Mouse (Mus musculus) liver (tissue): ENCODE measurements at regions not wholly inside any gene's neighbourhood (a gene's known extent, or its start where the extent isn't known, plus 50 kb on each side); places are given as distances from the start of the nearest gene placed in this dataset.

ENCODE experiments used
- DNase-seq: peaks from one replicate; pipeline ENCODE4 v3.0.0-alpha.2; 2020; ENCODE audit warnings: mixed read lengths

DNA sequence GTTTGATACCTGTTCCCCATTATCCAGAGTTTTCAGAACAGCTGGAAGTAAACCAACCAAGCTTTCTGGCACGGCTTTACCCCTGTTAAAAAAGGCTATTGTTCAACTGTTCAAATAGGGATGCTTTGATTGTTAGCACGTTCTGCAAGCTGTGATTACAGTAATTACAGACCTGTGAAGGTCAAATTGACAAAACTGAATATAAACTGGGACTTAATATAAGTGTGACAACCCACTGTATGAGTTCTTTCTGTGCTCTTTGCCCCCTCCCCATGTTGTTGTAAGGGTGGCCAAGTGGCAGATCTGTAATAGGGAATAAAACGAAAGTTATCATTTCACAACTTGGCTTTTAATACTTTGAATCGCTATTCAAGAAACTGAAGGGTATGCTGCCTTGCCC, 105.0 kb upstream of the 4933415F23Rik start:
- no peak for DNase-seq

DNA sequence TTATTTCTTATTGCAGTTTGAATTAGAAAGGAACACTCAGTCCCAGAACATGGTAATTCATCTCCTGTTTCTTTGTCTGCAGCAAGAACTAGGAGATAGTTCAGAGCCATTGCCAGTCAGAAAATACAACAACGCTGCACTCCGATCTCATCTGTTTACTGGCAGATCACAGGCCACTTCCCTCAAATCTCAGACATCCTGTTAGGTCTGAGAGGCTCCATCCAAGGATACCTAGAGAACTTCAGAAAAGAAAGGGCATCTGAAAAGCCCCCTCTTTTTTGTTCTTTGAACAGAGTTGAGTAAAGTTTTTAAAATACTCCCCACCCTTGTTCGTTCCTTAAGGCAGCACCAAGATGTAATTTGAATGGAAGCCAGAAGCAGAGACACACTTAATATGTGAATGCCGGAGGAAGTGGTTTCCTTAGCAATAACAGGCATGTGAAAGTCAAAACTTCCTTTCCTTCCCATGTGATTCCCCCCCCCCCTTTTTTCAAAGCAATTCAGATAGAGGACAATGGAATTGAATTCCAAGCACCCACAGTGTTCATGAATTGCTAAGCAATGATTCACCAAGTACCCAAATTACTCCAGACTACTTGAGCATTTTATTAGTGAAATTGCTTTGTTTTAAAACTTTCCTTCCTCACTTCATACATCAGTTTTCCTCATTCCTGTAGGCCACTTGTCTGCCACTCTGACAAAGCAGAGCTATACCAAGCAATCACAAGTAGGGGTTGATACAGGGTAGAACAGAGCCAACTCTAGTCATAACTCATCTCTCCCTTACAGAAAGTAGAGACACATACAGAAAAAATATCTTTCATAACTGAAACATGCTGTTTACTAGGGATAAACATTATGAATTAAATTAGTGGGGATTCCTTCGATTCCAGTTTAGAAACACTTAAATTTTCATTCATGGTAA, 100.7 kb upstream of the 4933415F23Rik start:
- no peak for DNase-seq

GRCm38 (mm10) chr1:23200460-23200859, 98.4 kb upstream of the 4933415F23Rik start:
- DNase-seq: no peak

- DNase-seq: no peak
These were observed 88.4 kb upstream of the 4933415F23Rik start for GRCm38 (mm10) chr1:23190316-23191005.

DNA sequence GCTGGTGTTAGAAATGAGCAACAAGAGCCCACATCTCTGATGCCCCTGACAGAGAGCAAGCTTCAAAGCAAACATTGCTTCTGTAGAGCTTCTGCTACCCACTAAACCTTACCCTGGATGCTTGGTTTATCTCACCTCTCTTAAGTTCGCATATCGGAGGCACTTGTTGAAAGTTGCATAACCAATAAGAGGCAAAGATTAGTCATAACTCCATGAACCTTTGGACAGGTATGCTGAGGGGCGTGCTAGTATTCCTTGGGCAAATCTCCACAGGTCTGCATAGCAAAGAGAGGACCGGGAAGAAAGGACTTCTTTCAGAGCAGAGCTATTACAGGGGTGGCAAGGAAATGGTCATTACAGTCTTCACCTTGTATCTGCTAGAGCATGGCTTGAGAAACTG, 87.7 kb upstream of the 4933415F23Rik start:
- no peak for DNase-seq

- DNase-seq: no peak
These were observed 86.2 kb upstream of the 4933415F23Rik start for GRCm38 (mm10) chr1:23188216-23188615.

DNA sequence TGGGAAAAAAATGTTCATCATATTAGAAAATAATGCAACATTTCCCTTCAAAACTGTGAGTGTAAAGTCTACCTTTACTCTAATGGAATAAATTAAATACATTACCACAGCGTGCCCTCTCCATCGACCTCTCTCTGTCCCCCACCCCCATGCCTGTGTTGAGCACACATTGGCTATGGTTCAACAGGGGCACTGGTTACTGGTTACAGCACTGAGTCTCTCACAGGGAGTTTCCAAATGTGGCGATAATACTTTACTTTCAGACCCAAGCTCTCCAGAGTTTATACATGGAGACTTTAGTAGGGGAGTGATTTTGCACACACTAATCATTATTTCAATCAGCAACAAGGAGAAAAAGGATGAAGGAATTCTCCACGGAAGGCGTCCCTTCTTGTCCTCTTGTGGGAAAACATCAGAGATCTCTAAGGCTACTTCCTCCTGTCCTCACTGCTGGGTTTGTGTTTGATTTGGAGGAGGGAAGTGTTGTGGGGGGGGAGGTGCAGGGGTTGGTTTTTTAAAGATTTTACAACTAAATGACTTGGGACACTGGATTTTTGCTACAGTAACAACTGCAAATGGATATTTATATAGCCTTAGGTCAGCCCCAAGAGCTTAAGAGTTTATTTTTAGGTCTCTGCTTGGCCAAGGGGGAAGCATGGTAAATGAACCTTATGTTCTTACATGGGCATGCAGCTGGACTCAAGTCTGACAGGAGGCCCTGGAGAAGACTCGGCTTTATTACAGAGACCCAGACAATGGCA, 85.6 kb upstream of the 4933415F23Rik start:
- DNase-seq: peak; percentile 55

DNA sequence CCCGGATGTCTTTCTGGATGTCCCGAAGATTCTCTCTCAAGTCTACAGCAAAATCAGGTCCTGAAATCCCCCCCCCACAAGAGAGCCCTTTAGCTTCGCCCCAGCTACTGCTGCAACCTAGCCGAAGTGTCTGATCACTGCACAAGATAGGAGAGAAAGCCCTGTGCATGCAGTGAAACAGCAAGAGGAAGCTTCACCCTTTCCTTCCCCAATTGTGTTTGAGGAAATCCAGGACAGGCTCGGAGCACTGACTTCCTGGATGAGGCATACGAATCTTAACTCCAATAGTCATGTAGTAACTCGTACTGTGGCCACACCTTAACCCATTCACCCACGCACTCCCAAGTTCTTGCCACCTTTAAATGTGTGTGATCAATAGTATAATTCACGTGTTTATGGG, 82.7 kb upstream of the 4933415F23Rik start:
- DNase-seq: no peak

DNA sequence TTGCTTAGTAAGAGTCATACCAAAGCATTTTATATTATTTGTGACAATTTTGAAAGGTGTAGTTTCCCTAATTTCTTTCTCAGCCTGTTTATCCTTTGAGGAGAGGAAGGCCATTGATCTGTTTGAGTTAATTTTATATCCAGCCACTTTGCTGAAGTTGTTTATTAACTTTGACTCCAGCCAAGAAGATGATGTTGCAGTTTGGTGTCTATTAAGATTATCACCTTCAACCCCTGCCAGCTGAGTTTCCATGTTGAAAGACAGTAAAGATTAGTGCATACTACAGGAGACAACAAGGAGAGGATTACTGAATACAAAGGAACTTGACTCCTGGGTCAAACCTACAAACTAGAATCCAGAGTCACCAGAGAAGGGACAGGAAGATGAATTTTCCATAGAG, 80.5 kb upstream of the 4933415F23Rik start:
- no peak for DNase-seq

DNA sequence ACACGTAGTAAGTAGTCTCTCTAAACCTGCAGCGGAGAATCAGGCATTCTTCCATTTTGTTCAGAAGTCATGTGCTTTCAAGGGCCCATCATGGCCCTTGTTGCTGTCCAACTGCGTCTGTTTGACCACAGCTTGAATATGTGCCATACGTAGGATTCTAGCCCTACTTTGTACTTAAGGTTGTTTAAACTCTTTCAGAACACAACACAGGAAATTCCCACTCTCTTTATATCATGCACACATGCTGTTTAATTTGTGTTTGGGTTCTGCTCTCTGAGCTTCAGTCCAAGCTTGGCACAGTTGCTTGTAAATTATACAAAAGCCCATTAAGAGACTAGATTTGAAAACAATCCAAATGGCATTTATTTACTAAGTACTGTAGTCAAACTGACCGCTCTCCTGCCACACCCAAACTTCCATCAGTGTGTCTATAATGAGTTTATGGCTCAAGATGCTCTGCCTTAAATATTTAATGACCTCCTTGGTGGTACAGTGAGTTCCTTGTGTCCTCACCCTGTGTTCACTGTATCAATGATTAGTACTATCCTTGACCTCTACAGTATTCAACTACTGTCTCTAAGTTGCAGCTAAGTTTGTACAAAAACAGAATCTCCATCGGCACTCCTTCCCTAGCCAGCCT, 76.4 kb upstream of the 4933415F23Rik start:
- DNase-seq: no peak

DNA sequence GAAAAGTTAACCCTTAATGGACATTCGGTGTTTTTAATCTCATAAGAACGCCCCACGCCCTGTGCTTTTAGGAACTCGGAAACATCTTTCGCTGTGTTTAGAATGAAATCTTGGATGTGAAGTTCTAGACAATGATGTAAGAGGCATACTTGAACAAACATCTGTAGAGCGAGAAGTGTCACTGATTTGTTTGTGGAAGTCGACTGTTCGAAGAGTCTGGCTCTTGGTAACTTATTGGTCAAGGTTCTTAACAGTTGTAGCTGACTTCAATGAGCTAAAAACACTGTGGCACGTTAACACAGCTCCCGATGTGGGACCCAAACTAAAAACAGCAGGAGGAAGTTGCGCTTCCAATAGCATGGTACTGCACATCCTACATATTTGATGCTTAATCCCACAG, 72.0 kb upstream of the 4933415F23Rik start:
- DNase-seq: no peak

DNA sequence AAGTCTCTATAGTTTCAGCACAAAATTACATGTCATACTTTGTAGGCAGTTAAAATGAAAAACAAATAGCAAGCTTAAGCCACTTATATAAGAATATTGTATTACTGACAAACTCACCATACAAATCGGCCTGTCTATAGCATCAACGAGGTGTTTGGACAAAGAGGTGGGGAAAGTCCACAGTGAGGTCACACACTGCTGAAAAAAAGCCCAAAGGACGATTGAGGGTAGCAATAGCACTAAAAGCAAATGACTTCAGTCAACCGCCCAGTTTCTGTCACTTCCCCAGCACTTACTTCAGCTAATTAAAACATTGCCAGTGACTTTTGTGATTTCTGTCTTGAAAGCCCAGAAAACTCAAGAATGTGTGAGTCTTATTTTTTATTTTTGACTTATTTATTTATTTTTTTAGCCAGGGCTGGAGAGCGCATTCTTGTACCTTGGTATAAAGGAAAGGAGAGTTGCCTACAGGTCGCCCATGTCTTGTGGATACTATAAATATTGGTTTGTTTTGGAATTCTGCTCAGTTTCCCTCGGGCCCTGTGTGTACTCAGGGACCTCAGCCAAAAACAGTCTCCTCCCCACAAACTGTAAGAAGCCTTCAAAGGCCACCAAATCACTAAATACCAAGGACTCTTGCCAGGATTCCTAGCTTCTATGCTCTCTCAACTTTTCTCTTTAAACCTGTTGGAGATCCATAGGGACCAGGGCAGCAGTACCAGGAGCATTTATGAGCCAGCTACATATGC, 71.2 kb upstream of the 4933415F23Rik start:
- DNase-seq: no peak

- no peak for DNase-seq
These were observed 69.3 kb upstream of the 4933415F23Rik start for GRCm38 (mm10) chr1:23171336-23171735.

DNA sequence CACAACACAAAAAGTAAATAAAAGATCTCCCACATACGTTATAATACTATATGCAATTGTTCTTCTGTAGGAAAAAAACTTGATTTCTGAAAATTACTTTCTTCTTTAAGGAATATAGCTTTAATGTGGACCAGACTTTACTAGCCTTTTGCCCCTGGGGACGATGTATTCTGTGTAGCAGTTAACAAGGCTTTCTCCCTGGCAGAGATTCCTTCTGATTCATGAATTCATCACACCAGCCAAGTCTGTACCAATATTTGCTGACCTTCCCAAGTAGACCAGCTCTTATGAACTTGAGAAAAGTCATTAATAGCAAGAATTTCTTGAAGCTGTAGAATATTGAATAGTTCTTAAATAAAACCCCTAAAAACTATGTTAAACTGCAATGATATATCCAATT, 68.7 kb upstream of the 4933415F23Rik start:
- no peak for DNase-seq

DNA sequence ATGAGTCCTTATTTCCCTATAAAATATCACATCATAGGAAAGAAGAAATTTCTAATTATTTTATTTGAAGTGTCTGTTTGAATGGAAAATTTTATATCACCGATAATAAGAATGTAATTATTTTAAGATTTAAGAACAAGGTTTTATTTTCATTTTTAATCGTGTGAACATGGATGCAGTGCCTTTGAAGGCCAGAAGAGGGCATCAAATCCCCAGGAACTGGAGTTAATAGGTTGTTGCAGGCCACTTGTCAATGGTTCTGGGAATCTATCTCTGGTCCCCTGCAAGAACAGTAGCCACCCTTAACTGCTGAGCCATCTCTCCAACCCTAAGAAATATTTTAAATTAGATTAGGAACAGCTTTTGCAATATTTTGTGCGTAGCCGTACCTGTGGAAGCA, 66.5 kb upstream of the 4933415F23Rik start:
- no peak for DNase-seq

GRCm38 (mm10) chr1:23163371-23163935, 61.4 kb upstream of the 4933415F23Rik start:
- no peak for DNase-seq

GRCm38 (mm10) chr1:23162766-23163165, 60.7 kb upstream of the 4933415F23Rik start:
- no peak for DNase-seq
